Mouse (Mus musculus): ENCODE measurements around the gene Fsd1.
A peak's percentile ranks its signal among the peaks of the same experiment; 100 is the strongest.

Gene Fsd1

DNA sequence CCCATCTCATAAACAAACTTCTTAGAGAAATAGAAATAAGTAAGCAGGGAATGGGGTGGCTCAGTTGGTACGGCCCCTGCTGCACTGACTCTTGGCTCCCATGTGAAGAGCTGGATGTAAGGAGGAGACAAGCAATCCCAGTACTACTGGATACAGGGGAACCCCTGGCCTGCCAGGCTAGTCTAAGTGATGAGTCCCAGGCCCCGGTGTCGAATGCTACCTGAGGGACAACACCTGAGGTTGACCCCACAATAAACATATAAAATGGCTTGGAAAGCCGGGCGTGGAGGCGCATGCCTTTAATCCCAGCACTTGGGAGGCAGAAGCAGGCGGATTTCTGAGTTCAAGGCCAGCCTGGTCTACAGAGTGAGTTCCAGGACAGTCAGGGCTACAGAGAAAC is 45.1 kb downstream of the Fsd1 start:
- DNase-seq (ENCODE audit: low spot score): no peak

DNA sequence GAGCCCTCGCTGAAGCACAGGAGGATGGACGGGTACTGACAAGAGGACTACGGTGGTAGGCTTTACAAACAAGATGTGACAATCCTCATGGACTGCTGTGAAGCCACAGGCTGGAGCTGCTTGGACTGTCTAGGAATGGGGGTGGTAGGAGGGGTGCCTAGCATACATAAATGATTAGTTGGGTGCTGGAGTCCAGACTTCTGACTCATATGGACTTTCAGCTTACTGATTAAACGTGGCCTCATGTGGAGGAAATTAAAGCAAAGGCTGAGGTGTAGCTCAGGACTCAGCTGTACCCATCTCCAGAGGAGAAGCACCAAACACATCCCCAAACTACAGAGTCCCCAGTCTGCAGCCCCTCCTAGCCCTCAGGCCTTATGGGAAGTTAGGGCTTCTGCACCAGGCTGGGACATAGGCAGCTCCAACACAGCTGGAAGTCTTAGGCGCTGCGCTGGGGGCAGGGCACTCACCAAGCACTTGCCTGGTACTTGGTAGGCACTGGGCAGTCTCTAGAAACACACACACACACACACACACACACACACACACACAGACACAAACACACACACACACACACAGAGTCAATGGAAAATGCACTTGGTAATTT is 45.9 kb downstream of the Fsd1 start:
- DNase-seq (ENCODE audit: low spot score): no peak

DNA sequence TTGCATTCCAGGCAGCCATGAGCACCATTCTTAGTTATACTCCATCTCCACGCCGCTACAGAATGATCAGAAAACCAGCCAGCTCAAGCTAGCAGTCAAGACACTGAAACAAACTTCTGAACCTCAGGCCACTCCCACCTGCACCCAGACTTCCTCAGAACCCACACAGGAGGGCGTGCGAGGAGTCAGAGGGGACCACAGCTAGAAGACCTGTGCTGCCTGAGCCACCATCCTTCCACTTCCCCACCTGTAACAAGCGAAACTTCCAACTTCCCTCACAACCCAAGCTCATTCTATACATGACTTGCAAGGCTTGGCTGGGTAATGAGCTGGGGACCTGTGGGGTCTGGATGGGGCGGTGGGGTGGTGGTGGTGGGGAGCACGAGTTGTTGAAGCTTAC is 46.5 kb downstream of the Fsd1 start:
- DNase-seq (ENCODE audit: low spot score): no peak

DNA sequence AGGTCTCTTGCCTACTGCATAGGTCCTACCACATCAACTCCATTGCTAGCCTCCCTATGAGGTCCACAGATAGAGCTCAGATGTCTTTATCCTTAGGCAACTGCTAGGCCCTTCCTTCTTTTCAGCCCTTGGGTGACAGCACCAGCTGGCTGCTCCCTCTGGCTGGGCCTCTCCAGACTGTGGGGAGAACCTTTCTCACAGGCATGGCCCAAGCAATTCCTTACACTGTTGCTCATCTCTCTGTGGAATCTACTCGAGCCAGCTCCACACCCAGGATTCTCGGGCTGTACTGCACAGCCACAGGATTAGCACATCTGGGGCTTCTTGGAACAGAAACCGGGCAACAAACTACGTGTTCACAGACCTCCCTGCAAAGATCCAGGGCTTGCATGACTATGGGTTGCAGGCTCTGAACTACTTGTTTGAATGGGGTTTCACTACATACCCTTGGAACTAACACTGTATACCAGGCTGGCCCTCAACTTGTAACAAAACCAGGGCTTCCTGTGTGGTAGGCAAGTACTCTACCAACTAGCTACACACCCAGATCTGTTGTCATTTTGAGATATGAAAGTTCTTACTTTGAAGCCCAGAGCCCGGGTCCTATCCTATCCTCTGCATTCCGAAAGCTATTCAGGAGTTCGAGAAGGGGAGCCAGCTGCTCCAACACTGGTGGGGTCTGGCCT is 47.9 kb downstream of the Fsd1 start:
- no peak for DNase-seq (ENCODE audit: low spot score)

DNA sequence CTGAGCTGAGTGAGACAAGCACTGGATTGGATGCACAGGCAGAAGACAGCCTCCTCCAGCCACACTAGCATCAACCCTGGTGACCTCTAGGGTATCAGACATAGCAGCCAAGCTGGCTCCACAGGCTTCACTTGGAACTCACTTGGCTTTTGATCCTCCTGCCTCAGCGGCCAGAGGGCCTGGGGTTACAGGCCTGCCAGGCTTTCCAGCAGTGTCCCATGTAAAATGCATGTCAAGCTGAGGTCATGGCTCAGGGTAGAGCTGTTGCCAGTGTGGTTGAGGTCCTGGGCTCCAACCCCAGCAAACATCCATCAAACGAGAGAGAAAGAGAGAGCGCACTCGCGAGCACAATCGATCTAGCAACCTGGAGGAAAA is 48.4 kb downstream of the Fsd1 start:
- no peak for DNase-seq (ENCODE audit: low spot score)

DNA sequence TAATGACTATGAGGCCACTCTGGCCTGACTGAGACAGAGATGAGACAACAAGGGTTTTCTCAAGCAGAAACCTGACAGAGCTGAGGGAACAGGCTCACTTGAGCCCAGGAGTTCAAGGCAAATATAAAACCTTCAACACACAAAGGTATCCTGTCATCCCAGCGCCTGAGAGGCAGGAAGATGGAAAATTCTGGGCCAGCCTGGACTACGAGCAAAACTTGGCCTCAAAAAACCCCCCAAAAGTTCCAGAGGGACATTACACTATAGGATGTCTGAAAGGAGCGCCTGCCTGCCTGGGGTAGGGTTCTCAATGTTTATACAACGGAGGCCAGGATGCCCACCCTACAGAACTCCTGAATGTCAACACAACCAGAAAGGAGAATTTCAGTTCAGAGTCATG is 48.9 kb downstream of the Fsd1 start:
- DNase-seq (ENCODE audit: low spot score): no peak

DNA sequence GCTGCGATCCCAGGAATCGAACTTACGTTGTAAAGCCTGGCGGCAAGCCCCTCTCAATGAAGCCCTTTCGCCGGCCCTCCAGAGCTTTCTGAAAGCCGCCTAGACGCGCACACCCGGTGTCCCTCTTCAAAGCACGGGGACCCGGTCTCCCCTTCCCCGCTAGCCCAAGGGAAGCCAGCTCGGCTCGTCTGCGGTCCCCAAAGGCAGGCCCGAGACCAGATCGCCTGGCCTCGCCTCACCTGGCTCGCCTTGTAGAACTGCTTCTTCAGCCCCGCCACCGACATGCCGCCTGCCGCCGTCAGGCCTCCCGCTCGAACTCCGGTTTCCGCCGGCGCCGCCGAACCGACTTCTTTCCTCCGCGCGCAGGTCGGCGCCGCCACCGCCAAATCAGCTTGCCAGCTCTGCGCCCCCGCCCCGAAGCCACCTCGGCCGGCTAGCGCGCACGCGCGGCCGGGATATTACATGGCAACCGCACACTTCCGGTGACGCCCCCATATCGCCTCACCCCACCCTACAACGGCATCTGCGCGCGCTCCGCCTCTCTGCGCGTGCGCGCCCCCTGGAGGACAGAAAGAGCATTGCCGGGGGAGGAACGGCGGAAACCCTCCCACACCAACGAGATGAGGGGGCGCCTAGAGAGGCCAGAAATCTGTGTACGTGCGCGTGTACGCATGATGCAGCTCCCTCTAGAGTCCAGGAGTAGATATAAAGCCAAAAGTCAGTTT is 50.0 kb downstream of the Fsd1 start, which contains the start of gene Sh3gl1:
Sh3gl1 (minus strand) TSS at position 460 of the 725 bp plus-strand sequence.
- DNase-seq (ENCODE audit: low spot score): peak; percentile 98

DNA sequence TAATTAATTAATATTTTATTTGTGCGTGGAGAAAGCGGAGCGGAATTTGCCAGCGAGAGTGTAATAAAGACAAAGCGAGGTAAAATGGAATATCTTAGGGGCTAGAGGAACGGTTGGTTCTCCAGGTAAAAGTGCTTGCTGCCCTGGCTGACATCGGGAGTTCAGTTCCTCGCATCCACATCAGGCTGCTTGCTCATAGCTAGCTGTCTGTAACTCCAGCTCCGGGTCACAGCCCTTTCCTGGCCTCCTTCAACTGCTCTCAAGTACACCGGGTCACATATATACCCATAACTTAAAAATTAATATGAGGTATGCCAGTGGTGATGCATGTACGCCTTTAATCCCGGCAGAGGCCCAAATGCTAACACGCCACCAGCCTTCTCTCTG is 50.6 kb downstream of the Fsd1 start:
- DNase-seq (ENCODE audit: low spot score): no peak

DNA sequence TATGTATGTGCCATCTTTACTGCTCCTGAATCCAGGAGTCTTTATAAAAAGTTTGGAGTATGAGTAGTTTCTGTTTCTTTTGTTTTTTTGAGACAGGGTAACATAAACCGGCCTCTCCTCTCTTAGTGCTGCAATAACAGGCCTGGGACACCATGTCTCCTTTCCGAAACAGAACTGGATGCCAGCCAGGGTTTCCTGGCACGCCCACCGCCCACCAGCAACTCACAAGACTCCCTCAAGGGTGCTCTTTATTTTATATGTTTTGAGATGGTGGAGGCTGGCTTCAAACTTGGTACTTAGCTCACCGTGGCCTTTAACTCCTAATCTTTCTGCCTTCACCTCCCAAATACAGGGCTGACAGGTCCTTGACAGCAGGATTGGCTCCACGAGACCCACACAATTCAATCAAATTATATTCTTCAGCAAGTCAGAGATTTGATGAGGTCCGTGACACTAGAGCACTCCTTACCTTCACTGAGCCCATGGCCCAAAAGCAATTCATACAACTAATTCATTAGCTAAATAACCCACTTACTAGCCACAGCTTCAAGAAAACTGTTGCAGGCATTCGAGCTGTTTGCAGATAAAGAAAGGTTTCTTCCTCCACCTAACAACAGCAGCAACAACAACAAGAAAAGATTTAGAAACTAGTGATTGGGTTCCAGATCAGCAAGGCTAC is 52.4 kb downstream of the Fsd1 start:
- no peak for DNase-seq (ENCODE audit: low spot score)

DNA sequence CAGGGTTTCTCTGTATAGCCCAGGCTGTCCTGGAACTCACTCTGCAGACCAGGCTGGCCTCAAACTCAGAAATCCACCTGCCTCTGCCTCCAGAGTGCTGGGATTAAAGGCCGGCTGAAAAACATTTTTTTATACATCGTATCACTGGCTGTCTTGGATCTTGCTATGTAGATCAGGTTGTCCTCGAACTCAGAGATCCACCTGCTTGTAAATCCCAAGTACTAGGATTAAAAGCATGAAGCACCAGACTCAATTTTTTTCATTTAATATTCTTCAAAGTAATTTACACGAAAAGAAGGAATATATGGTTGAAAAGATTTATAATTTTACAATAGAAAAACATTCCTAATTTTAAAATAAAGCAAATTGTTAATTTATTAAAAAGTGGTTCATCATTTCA is 53.0 kb downstream of the Fsd1 start:
- no peak for DNase-seq (ENCODE audit: low spot score)

DNA sequence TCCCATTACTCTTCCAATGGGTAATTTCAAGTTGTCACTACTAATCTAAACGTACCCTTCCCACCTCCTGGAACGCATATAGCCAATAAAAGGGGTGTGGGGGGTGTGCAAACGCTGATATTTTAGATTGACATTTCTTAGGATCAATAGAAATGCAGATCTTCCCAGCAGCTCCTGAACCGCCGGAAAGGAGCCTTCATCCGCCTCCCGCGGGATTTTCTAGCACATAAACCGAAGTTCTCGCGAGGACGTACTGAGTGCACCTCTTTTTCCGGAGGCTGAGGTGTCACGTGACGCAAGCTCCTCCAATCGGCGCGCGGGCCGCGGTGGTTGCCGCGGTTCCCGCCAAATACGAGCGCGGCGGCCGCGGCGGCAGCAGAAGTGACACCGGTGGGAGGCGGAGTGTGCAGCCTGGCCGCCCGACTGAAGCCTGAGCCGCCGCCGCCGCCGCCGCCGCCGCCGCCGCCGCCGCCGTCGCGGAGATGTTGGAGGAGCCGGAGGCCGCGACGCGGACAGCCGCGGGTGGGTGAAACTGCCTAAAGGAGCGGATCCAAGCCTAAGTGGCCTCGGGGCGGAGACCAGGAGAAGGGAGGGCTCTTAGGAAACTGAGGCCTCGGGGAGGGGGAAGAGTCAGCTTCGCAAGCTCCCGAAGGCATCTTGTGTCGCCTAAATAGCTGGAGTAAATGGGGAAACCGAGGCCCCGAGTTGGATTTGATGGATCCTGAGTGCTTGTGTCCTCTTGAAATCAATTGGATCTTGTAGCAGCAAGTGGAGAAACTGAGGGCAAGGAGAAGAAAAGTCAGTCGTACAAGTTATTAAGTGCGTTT is 53.9 kb downstream of the Fsd1 start, which contains the start of gene Chaf1a:
Chaf1a (plus strand) TSS at position 410 of the 827 bp plus-strand sequence.
- peak; percentile 98 for DNase-seq (ENCODE audit: low spot score)

DNA sequence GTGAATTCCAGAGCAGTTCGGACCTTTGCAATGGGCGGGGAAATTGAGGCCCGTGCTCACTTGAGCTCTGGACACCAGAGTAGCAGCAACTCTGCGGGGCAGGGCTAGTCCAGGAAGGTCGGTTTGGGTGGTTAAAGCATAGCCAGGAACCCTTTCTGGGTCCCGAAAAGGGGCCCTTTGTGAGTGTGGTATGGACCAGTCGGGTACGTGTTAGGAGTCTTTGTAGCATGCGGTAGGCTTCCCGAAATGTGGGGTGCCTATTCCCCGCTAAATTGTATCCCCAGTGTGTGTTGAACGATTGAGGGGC is 54.5 kb downstream of the Fsd1 start:
- DNase-seq (ENCODE audit: low spot score): no peak

Measured in ovary, adult 18-20 months (tissue).